Mouse (Mus musculus) hindbrain, embryonic 14.5 days (tissue): ENCODE data around the gene Zfp825. TPM values are rescaled to one million over a fixed set of nuclear protein-coding genes. Genes with fewer than 3 reads are reported as not detected.

Experiments used
- polyA plus RNA-seq: library from polyadenylated mRNA; unstranded; fragments of >200 nt; fragmentation: Nextera tagmentation; extraction: Ambion mirVana; gene quantifications from 2 replicates; pipeline ENCODE4 v1.2.1, GENCODE M21; 2014

The Zfp825 gene
- polyA plus RNA-seq, 1 experiment from 2014 or later = 15.6 TPM

Other genes with a start within 250 kb of the Zfp825 start
- gene Ahrr, start 201.7 kb downstream of the Zfp825 start, polyA plus RNA-seq = 0.51 and 0.52 TPM in 2 replicates
- gene Pdcd6, start 176.4 kb downstream of the Zfp825 start, polyA plus RNA-seq = 126 and 138 TPM in 2 replicates
- gene Sdha, start 143.7 kb downstream of the Zfp825 start, polyA plus RNA-seq = 195 and 217 TPM in 2 replicates
- 46.2 and 46.8 TPM in 2 replicates for gene Ccdc127, start 143.7 kb downstream of the Zfp825 start, polyA plus RNA-seq
- gene Lrrc14b, start 130.0 kb downstream of the Zfp825 start, polyA plus RNA-seq = not detected in 2 replicates
- 6.9 and 10.3 TPM in 2 replicates for gene Zfp72, start 103.2 kb downstream of the Zfp825 start, polyA plus RNA-seq
- 74.7 and 91.2 TPM in 2 replicates for gene Ftl1-ps1, start 94.3 kb downstream of the Zfp825 start, polyA plus RNA-seq
- 6.9 and 7.4 TPM in 2 replicates for gene Erap1, start 145.6 kb upstream of the Zfp825 start, polyA plus RNA-seq